Mouse (Mus musculus) spleen, adult 12 weeks (tissue): Measurements from ENCODE around the gene Adamts18.
"Not testable (repeated sequence)": the region's sequence is repeated elsewhere in the genome, so short reads cannot be mapped to it uniquely, and the experiment has no call there.

Experiments
- DNase-seq: peaks from one replicate; pipeline ENCODE4 v3.0.0; 2022; ENCODE audit warnings: low spot score

Adamts18 gene

DNA sequence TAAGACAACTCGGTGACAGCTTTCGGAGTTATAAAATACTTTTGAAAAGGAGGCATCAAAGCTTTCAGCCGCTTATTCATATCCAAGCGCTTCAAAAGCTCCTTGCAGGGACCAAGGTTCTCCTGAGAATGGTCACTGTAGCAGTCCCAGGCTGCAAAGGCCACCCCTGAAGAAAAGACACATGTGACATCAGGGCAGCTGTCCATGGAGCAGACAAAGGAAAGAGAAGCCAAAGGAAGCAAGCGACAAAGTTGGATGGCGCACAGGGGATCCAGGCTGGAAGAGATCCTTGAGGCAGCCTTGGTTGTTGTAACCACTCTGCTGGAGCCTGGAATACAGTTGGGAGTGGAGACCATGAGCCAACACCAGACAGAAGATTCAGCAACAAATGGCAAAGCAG is 10.3 kb downstream of the Adamts18 start:
- no peak for DNase-seq

DNA sequence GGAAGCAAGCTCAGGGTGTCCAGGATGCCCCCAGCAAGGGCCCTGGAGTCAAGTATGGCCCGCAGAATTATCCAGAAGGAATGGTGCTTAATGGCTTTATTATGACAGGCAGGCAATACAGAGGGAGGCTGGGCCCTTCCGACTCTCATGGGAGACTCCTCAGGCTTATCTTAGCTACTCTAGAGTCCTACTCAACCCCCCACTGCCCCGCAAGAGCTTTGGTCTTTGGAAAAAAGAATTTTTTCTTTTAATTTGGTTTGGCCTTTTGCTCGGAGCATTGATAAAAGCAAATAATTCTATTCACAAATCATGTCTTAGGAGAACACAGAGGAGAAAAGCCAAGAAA is 11.0 kb downstream of the Adamts18 start:
- DNase-seq = no peak

DNA sequence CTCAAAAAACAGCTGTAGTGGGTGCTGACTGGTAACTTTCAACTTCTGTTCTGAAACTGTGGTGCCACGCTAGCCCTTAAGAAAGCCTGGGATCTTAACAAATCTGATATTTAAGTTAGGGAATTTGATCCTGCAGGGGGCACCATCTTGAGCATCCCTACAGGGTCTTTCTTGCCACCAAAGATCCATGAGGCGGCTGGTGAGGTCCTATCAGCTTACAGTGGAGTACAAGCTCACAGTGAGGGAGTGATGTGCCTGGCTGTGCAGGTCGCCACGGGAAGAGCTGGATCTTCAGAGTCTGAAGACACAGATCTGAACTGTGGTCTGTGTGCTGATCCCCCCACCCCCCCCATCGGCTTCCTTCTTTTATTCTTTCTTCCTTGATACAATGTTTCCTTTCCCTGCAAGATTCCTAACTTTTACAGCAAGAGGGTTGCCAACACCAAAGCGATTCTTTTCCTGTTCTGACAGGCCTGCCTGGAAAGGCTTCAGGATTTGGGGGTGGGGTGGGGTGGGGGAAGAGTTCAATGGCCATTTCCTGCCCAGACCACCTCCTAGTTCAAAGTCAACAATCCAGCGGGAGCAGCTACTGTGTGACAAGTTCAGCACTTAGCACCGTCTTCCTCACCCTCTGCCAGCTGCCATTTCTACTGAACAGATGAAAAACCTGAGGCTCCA is 11.5 kb downstream of the Adamts18 start:
- no peak for DNase-seq

DNA sequence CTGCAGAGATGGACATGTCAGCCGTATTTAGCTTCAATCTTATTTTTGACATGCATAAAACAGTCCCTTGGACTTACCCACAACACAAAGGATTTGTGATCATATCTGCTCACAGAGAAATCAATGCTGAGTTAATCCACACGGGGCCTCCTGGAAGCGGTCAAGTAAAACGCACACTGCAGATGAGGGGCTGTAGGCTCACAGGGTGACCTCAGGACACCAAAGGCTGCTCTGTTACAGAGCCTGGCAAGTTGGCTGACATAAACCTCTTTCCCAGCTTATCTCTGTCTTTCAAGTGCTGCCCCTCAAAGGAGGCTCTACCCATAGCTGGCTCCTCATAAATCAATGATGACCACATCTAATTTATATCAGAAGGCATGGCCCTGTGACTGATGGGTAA is 14.9 kb downstream of the Adamts18 start:
- DNase-seq = no peak

DNA sequence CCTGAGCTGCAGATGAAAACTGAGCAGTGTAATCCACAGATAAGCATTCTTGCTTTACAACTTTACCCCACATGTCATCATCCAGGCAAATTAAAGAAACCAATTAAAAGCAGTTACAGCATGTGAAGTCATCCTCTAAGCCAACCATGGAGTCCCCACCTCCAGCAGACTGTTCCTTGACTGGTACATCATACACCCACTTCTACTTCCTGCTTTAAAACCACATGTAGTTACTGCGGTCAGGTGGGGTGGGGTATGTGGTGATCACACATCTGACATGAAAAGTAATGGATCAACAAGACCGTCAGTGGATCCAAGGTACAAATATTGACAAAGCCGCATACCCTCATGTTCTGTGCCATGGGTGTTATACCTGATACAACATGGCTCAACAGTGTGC is 21.3 kb downstream of the Adamts18 start:
- no peak for DNase-seq

DNA sequence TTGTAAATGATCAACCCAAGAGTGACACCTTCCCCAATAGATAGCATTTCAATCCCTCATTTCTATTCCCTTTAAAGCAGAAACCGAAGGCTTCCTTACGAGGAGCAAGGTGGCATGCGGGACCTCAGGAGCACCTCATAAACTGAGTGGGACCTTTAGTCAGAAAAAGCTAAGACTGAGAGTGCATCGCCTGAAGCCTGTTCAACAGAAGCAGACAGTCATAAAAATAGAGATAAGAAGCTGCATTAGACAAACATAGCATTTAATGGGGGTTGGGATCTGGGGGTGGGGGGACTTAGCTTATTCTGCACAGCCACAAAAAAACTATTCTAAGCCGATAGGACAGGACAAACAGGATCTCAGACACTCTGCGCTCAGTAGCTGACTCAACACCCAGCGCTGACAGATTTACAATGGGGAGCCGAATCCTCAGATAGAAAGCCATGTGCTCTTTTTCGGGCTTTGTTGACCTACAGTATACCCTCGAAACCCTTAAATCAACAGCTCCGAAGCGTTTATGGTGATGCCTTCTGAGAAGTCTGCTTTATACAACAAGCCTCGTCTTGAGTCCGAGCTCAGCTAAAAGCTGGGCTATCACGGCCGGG is 27.5 kb downstream of the Adamts18 start:
- DNase-seq = no peak

DNA sequence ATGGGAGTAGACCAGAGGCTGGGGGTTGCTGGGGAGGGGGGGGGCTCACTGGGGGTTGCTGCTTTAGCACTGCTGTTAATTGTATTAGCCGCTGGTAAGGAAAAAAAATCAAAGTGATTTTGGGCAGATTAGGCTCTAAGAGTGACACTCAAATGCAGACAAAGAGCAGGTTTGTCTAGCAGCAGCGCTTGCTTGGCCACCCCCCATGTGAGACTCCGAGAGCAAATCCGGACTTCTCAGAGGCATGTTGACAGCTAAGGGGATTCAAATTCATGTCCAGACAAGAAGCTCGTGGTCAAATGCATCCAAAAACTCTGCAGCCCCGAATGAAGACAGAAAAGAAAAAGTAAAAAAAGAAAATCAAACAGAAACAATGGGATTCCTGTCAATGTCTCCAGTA is 34.6 kb downstream of the Adamts18 start:
- no peak for DNase-seq

DNA sequence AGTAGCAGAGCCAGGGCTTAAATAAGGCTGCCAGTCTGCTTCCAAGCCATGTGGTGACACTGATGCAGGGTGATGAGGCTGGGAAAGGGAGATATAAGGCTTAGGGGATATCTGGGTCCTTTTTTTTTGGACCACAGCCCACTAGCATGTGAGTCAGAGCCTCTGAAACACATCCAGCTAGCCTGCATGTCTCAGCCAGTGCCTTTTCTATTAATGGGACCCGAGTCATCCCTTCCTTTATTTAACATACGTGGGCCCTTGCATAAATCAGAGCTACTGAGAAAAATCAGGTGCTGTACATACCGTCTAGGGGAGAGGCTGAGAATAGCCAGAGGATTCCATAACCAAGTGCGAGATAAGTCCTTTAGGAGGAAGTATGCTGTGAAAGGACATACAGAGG is 37.0 kb downstream of the Adamts18 start:
- no peak for DNase-seq

DNA sequence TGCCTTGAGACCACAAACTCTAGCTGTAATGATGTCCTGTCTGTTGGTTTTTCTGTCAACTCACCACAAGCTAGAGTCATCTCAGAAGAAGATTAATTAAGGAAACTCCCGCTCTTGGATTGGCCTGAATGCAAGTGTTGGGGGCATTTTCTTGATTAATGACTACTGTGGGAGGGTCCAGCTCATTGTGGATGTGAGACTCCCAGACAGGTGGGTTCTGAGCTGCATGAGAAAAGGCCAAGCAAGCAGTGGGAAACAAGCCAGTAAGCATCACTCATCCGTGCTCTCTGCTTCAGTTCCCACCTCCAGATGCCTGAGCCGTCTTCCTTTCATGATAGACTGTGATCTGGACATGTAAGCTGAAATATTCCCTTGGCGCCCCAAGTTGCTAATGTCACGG is 38.6 kb downstream of the Adamts18 start:
- no peak for DNase-seq

DNA sequence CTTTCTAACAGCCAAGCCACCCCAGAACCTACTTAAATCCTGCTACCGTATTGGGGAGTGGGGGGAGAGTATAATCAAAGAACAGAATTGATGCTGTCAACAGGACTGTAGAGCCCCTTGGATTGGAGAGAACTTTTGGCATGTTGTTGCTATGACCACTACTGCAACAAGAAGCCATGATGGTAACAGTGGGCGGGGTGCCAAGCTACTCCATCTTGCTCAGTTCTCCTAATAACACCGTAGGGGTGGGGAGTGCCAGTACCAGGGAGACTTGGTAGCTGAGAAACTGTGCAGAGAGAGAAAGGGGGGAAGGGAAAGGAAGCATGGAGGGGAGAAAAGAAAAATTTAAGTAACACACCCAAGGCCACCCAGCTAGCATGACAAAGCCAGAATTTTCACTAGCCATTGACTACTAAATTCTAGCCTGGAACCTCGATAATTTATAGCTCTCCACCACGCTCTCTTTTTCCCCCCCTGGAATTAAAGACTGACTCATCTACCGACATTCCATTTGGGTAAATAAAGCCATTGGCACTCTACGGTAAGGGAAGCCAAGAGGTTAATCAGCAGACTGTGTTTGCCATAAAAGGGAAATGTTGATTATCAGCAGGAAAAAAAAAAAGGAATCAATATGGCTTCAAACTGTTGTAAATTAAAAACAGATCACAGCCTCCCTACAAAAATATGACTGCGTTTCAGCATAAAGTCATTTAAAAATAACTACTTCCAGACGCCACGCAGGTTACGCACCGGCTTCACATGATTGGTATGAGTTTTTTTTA is 44.5 kb downstream of the Adamts18 start:
- DNase-seq = no peak

DNA sequence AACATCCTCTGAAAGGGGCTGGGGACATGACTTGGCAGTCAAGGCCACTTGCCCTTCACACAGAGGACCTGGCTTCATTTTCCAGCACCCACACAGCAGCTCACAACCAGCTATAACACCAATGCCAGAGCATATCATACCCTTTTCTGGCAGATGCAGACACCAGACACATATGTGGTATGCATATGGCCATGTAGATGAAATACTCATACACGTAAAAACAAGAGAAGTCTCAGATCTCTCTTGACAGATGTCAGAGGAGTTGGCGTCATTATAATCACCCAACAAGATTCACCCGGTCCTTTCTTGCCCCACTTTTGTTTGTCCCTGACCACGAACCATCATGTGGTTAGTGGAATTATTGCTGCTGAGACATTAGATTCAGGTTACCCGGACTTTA is 47.0 kb downstream of the Adamts18 start:
- DNase-seq = no peak

DNA sequence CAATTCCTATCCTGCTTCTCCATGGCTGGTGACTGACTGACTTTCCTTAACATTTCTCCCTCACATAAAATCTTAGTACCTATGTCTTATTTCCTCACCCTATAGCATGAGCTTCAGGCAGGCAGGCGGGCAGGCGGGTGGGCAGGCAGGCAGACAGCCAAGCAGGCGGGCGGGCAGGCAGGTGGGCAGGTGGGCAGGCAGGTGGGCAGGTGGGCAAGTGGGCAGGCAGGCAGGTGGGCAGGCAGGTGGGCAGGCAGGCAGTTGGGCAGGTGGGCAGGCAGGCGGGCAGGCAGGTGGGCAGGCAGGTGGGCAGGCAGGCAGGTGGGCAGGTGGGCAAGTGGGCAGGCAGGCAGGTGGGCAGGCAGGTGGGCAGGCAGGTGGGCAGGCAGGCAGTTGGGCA is 48.0 kb downstream of the Adamts18 start:
- DNase-seq = not testable (repeated sequence)

DNA sequence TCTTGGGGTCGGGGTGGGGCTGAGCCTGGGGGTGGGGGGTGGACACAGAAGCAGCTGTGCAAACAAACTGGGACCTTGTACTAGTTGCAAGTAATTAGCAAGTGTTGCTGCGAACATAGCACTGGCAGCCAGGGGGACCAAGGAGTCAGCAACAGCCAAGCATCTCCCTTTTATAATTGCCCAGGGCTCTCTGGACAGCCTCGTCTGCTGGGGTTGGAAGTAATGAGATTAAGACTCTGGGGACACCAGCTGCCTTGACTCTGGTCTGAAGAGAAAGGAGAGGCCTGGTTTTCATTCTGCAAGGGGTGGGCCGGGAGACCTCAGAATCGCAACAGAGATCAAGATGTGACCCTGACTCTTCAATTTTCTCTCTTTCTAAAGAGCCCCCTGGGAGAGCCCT is 49.0 kb downstream of the Adamts18 start:
- no peak for DNase-seq

DNA sequence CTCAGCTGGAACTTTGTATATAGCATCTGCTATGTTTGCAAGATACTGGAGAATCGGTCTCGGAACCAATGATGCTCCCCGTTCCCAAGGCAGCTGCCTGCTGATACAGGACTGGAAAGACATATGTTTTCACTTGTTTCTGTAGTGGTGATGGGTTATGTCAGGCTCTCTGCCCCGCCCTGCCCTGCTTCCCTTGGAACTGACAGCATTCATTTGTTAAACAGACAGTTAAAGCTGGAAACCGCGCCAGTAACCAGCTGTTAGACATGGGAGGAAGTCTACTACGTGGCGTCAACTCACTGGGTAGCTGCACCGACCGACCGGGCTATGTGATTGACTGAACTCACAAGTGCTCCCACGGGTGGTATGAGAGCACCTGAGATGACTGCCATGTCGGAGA is 56.7 kb downstream of the Adamts18 start:
- no peak for DNase-seq

DNA sequence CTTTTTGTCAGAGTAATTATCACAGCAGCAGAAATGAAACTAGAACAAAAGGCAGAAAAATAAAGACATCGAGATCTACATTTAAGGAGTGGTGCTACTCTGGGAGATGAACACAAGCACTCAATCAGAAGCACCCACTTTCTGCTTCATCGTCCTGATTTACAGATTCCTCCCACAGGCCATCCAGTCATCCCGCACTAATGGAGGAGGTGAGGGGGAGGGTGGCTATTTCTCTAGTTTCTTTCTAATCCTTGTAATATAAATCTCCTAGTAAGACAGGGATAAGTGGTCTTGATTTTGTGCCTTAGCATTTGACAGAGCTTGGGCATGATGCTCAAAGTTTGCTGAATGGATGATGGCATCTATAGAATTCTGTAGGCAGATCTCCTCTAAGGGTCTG is 57.5 kb downstream of the Adamts18 start:
- no peak for DNase-seq

DNA sequence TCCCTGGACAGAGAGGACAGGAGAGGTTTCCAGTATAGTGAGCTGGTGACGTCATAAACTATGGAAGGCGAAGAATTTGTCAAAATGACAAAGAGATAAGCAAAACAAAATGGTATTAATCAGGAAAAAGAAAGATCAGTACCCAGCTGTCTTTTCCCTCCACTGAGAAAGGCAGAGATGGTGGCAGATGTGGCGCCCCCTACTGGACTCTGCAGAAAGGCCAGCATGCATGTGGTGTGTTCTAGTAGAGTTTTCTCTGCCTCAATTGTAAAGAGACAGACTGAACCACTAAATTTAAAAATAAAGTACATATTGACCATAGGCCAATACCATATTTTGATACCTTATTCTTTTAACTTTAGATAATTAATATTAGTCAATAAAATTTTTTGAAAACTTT is 64.8 kb downstream of the Adamts18 start:
- no peak for DNase-seq

DNA sequence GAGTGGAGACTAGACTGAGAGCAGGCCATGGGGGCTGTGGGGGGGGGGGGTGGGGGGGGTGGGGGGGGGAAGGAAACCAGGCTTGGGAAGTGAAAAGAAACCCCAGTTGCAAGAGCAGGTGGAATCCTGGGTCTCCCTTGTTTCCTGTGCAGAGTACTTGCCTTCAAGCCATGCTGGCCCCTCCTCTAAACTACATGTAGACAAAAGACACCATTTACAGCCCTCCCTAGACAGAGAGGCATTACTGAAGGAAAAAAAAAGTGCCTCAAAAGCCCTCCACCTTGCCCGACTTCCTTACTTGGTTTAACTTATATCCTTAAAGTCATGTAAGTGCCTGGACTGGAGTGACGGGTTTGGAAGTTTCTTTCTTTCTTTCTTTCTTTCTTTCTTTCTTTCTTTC is 67.0 kb downstream of the Adamts18 start:
- DNase-seq = no peak

DNA sequence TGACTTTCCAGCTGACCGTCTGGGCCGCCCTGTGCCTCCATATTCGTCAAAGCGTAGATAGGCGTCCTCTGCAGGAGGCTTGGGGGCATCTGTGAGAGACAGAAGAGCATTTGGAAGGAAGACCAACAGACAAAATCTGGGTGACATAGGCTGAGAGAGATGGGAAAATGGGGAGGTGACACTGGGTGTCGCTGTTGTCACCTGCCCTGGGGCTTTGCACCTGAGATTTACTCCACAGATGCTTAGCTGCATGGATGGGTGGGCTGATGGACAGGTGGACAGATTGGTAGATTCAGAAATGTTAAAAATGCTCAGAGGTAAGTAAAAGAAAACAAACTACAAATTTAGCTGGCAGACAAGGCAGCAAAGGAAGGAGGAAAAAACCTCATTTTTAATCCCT is 73.2 kb downstream of the Adamts18 start:
- DNase-seq = no peak

DNA sequence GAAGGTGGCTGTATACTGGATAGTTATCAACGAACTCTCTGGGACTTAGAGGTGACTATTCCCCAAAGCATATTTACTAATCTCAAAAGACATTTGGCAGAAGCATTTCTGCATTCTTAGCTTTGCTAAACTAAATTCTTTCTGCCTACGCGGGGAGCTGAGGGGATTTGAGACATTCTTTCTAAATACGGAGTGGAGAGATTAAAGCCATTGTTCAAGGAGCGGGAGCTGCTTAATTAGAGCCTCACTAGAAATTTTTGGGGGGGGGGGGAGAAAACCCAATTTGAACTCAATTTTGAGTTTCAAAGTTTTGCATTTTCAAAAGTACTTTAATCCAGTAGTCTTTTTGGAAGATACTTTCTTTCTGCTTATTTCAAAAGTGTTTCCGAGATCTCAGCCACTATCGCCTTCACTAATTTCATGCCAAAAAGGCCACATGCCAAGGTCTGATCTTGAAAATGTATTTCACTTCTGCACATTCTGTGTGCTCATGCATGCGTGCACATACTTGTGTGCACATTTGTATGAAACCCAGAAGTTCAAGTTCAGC is 79.6 kb downstream of the Adamts18 start:
- DNase-seq = no peak

DNA sequence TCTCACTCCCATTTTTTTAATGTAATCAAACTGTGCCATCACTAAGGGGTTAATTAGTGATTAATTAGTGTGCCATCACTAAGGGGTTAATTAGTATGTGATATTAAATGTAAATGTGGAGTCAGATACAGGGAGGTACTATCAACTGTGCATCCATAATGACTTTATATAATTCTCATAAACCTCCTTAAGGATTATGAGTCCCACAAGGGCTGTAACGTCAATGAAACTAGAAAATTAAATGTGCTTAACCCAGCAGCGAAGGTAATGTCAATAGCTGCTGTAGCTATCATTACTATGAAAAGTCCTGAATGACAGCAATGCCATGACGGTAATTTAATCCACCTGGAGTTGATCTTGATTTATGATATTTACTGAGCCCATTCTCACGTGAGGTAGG is 83.4 kb downstream of the Adamts18 start:
- DNase-seq = no peak

DNA sequence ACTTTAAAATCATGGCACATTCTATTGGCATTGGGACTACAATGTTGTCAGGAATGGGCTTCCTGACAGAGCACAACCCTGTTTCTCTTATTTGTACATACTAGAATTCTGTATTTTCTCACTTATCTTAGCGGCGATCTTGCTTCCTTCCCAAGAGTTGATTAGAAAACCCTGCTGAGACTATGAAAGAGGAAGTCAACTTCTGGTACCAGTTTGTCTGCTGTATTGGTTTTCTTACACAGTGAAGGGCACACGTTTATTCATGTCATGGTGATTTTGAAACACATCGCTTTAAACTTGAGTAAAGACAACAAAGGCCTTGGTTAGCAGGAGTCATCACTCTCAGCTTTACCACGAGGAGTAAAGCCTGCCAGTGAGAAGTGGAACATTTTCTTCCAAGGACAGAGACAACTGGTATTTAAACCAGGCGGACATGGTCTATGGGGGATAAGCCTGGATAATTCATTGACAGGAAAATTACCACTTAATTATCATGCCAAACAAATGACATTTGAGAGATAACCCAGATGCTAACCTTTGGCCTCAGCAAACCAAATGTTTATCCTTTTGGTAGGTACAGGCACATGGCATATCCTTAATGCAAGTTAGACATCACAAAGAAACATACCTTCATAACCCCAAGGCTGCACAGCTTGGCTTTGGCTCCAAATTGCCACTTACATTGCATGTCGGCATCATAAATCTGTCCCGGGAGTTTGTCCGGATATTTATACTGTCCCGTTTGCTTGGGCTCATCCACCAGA is 84.8 kb downstream of the Adamts18 start:
- DNase-seq = no peak

DNA sequence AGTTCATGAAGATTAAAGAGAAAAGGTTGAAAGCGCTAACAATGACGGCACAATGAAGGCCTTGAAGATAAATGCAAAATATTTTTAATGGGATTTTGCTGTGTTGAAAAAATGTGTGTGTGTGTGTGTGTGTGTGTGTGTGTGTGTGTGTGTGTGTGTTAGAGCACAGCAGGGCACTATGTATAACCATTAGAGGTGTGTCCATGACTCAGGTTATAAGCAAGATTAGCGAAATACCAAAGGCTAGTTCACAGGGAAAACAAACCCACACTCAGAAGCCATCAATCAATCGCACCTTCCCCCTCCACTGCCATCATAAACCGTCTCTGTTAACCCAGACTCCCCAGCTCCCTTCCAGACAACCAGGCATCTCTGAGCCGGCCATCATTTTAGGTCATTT is 86.4 kb downstream of the Adamts18 start:
- DNase-seq = no peak

DNA sequence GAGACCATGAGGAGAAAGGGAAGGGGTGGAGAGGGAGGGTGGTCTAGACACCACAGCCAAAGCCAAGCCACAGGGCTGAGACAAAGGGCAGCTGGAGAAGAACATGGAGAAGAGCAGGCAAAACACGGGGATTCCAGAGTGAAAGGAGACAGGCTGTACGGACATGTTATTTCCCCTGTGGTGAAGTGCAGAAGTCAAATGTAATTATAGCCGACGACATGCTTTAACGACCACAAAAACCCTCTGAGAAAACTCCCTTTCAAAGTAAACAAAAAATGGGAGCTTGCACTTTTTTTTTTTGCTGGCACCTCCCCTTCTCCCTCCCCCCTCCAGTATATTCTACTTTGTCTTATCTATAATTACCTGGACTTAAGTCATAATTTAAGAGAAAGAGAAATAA is 92.7 kb downstream of the Adamts18 start:
- no peak for DNase-seq
